Mouse (Mus musculus): Measurements from ENCODE around the gene Snrpb2. TPM values are rescaled to one million over a fixed set of nuclear protein-coding genes. Genes with fewer than 3 reads are reported as not detected.

Gene Snrpb2
- polyA plus RNA-seq (2015; fragmentation: Nextera tagmentation; extraction: Ambion mirVana): 45.0 and 47.8 TPM in 2 replicates

DNA sequence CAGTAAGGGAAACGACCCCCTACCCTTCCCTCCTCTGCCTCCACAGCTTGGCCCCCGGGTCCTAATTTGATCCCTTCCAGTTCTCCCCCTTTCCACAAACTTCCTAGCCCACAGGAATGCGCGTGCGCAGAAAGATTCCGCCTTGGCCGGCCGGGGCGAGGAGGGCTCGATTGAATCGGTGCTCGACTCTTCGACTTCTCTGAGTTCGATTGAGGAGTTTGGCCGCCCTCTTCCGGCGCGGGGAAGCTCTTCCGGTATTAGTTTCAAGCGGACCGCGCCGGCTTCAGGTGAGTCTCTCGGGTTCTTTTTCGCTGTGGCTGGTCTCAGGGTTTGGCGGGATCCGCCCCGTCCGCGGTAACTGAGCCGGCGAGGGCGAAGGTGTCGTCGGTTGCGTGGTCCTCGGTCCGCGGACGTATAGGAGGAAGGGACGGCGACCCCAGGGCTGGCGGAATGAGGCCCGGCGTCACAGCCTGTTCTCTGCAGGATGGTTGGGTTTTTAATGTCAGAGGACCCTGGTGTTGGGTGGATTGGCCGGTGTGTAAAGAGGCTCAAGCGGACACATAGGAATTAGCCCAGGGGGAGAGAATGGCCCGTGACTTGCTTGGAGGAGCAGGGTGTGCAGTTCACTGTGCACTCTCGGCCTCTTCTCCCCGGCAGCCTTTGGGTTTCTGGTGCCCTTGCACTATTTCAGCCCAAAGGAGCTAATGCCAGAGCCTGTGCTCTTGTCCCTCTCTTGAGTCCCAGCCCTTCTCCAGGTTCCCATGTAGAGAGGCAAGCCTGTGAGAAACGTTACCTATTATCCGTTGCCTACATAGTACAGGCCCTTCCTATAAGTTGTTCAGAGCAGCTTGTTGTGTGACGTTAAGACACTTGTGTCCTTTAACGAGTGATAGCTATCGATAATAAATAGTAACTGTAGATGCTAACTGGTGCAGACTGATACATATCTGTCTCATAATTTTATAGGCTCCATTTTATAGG is at the start of gene Snrpb2:
Gene Snrpb2, plus strand, starts transcription at position 228 of the 981 bp plus-strand sequence.
- peak within 1 kb of the TSS; percentile 61 for H3K27ac ChIP-seq (replicated peaks)
- WGBS: 2% methylated on average over 55 of the region's 55 CpGs
- no peaks in the 10 kb centered on the region for H3K27me3 ChIP-seq (ENCODE audit: control insufficient read depth, insufficient read depth, low read length)
- H3K9me3 ChIP-seq (ENCODE audit: control insufficient read depth, low read length): no peaks in the 10 kb centered on the region
- H3K36me3 ChIP-seq (ENCODE audit: control insufficient read depth, insufficient read depth, low read length): 0 out of 2 replicates have a peak, but pooled peaks cover 2% of the 10 kb centered on the region
- H3K4me3 ChIP-seq (ENCODE audit: low read depth, low read length): peak within 1 kb of the TSS; percentile 89
- peaks cover 2% of the 10 kb centered on the region; the same call in 1 of the 2 replicates for H3K4me1 ChIP-seq (replicated peaks; ENCODE audit: control insufficient read depth, insufficient read depth)
- H3K4me2 ChIP-seq (replicated peaks; ENCODE audit: low read depth): peak within 1 kb of the TSS; percentile 79
- TF ChIP-seq CTCF (IDR thresholded peaks at IDR 0.05; ENCODE audit: low read depth): peak; percentile 54
- no peak for TF ChIP-seq EP300 (optimal IDR thresholded peaks at IDR 0.05)
- ATAC-seq (ENCODE audit: low FRiP score, low TSS enrichment): peak; percentile 98
- DNase-seq (ENCODE audit: low spot score): peak; percentile 93
- H3K9ac ChIP-seq (ENCODE audit: low read length): peak within 1 kb of the TSS; percentile 89

GRCm38 (mm10) chr2:143013057-143013456 is 49.8 kb upstream of the Snrpb2 start:
- H3K9me3 ChIP-seq (ENCODE audit: control insufficient read depth, low read length): no peaks in the 10 kb centered on the region
- no peak overlapping the region for H3K4me2 ChIP-seq (replicated peaks; ENCODE audit: low read depth)
- no peak overlapping the region for H3K27ac ChIP-seq (replicated peaks)
- DNase-seq (ENCODE audit: low spot score) (no peak), ATAC-seq (ENCODE audit: low FRiP score, low TSS enrichment) (no peak)
- 79% methylated on average over 5 of the region's 5 CpGs for WGBS
- H3K4me1 ChIP-seq (replicated peaks; ENCODE audit: control insufficient read depth, insufficient read depth): no peaks in the 10 kb centered on the region
- no peaks in the 10 kb centered on the region for H3K27me3 ChIP-seq (ENCODE audit: control insufficient read depth, insufficient read depth, low read length)
- no peak for TF ChIP-seq EP300 (optimal IDR thresholded peaks at IDR 0.05)
- no peak for TF ChIP-seq CTCF (IDR thresholded peaks at IDR 0.05; ENCODE audit: low read depth)
- no peak overlapping the region for H3K4me3 ChIP-seq (ENCODE audit: low read depth, low read length)
- no peak overlapping the region for H3K9ac ChIP-seq (ENCODE audit: low read length)
- no peaks in the 10 kb centered on the region for H3K36me3 ChIP-seq (ENCODE audit: control insufficient read depth, insufficient read depth, low read length)

GRCm38 (mm10) chr2:143018084-143018483 is 44.8 kb upstream of the Snrpb2 start:
- no peak overlapping the region for H3K9ac ChIP-seq (ENCODE audit: low read length)
- WGBS: 94% methylated on average over 8 of the region's 8 CpGs
- ATAC-seq (ENCODE audit: low FRiP score, low TSS enrichment): no peak

DNA sequence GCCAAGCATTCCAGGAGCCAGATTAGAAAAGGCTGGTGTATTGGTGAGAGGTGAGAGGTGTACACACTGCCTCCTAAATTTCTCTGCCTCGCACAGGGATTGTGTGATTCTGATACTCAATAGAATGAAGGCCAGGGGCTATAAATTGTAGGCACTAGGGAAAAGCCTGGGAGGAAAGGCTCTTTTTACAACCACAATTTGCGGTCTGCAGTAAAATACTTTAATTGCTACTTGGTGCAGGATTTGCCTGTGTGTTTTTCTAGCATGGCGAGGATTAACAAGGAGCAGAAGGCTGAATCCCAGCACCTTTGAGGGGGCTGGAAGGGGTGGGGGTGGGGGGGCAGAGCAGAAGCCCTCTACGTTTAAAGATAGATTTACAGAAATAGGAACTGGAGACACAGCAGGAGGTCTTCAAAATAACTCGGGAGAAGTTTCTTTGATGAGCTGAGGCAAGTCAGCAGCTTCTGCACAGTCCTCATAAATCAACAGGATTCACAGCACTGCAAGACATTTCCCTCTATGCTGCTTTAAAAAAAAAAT is 44.2 kb upstream of the Snrpb2 start:
- no peak for DNase-seq (ENCODE audit: low spot score)
- Histone ChIP-seq H3K4me2 (replicated peaks; ENCODE audit: low read depth) (no peak overlapping the region), H3K9ac (ENCODE audit: low read length) (no peak overlapping the region), H3K4me1 (replicated peaks; ENCODE audit: control insufficient read depth, insufficient read depth) (no peaks in the 10 kb centered on the region), H3K4me3 (ENCODE audit: low read depth, low read length) (no peak overlapping the region), H3K27ac (replicated peaks) (no peak overlapping the region), H3K9me3 (ENCODE audit: control insufficient read depth, low read length) (no peaks in the 10 kb centered on the region), H3K27me3 (ENCODE audit: control insufficient read depth, insufficient read depth, low read length) (no peaks in the 10 kb centered on the region), H3K36me3 (ENCODE audit: control insufficient read depth, insufficient read depth, low read length) (no peaks in the 10 kb centered on the region)
- WGBS: 30% methylated on average over 5 of the region's 5 CpGs
- TF ChIP-seq CTCF (IDR thresholded peaks at IDR 0.05; ENCODE audit: low read depth) (no peak), EP300 (optimal IDR thresholded peaks at IDR 0.05) (no peak)
- no peak for ATAC-seq (ENCODE audit: low FRiP score, low TSS enrichment)

More at GRCm38 (mm10) chr2:143018084-143018483, 44.8 kb upstream of the Snrpb2 start:
- H3K36me3 ChIP-seq (ENCODE audit: control insufficient read depth, insufficient read depth, low read length): no peaks in the 10 kb centered on the region
- no peak overlapping the region for H3K27ac ChIP-seq (replicated peaks)
- no peaks in the 10 kb centered on the region for H3K4me1 ChIP-seq (replicated peaks; ENCODE audit: control insufficient read depth, insufficient read depth)
- TF ChIP-seq CTCF (IDR thresholded peaks at IDR 0.05; ENCODE audit: low read depth): no peak
- TF ChIP-seq EP300 (optimal IDR thresholded peaks at IDR 0.05): no peak
- no peak for DNase-seq (ENCODE audit: low spot score)
- H3K9me3 ChIP-seq (ENCODE audit: control insufficient read depth, low read length): no peaks in the 10 kb centered on the region
- no peak overlapping the region for H3K4me2 ChIP-seq (replicated peaks; ENCODE audit: low read depth)
- H3K4me3 ChIP-seq (ENCODE audit: low read depth, low read length): no peak overlapping the region
- no peaks in the 10 kb centered on the region for H3K27me3 ChIP-seq (ENCODE audit: control insufficient read depth, insufficient read depth, low read length)

GRCm38 (mm10) chr2:143019727-143020126 is 43.1 kb upstream of the Snrpb2 start:
- Histone ChIP-seq H3K27me3 (ENCODE audit: control insufficient read depth, insufficient read depth, low read length) (no peaks in the 10 kb centered on the region), H3K4me1 (replicated peaks; ENCODE audit: control insufficient read depth, insufficient read depth) (no peaks in the 10 kb centered on the region), H3K27ac (replicated peaks) (no peak overlapping the region), H3K9me3 (ENCODE audit: control insufficient read depth, low read length) (no peaks in the 10 kb centered on the region), H3K4me3 (ENCODE audit: low read depth, low read length) (no peak overlapping the region), H3K4me2 (replicated peaks; ENCODE audit: low read depth) (no peak overlapping the region), H3K36me3 (ENCODE audit: control insufficient read depth, insufficient read depth, low read length) (no peaks in the 10 kb centered on the region), H3K9ac (ENCODE audit: low read length) (no peak overlapping the region)
- WGBS: 31% methylated on average over 2 of the region's 2 CpGs
- no peak for DNase-seq (ENCODE audit: low spot score)
- TF ChIP-seq CTCF (IDR thresholded peaks at IDR 0.05; ENCODE audit: low read depth) (no peak), EP300 (optimal IDR thresholded peaks at IDR 0.05) (no peak)
- no peak for ATAC-seq (ENCODE audit: low FRiP score, low TSS enrichment)

Measured in stomach, postnatal 0 days (tissue).